Mouse (Mus musculus): ENCODE data around the gene Ccnjl.

- TF ChIP-seq CTCF (IDR thresholded peaks at IDR 0.05; ENCODE audit: extremely low read depth, insufficient read depth, low read length), result no peak
- TF ChIP-seq POLR2A (IDR thresholded peaks at IDR 0.05; ENCODE audit: extremely low read depth, insufficient read depth, low read length), result no peak
Observed at GRCm38 (mm10) chr11:43604207-43604606, 75.6 kb downstream of the Ccnjl start.

All from cortical plate, adult 2 months (tissue).